Mouse (Mus musculus) adrenal gland, adult (tissue): Measurements from ENCODE around the gene Serpinf2.

Experiments used
- DNase-seq, 2 experiments: peaks; one replicate each; pipeline ENCODE4 v3.0.0; 2022 to 2023; ENCODE audit warnings: low spot score in 1 of 2; ENCODE audit not compliant: inconsistent age in 2 of 2

Serpinf2 gene

GRCm38 (mm10) chr11:75439363-75439762 is at the start of gene Serpinf2:
Gene Serpinf2 (minus strand): TSS chr11:75439591.
- DNase-seq = no peak

- DNase-seq = no peak
These were observed 48.1 kb upstream of the Serpinf2 start for GRCm38 (mm10) chr11:75487496-75487895.

- peak; percentile 97 to 100 for DNase-seq
These were observed 47.4 kb upstream of the Serpinf2 start, which contains the start of gene Prpf8 for GRCm38 (mm10) chr11:75486601-75487285. Gene Prpf8 (plus strand): TSS chr11:75486816.

GRCm38 (mm10) chr11:75486192-75486591 is 46.8 kb upstream of the Serpinf2 start:
- DNase-seq = no peak

- no peak for DNase-seq
These were observed 34.0 kb upstream of the Serpinf2 start for GRCm38 (mm10) chr11:75473376-75473775.

GRCm38 (mm10) chr11:75472469-75473081 is 33.2 kb upstream of the Serpinf2 start:
- peak in 1 of 2 experiments; percentile 65 for DNase-seq

GRCm38 (mm10) chr11:75470675-75471074 is 31.3 kb upstream of the Serpinf2 start:
- DNase-seq = peak in 1 of 2 experiments; percentile 26

GRCm38 (mm10) chr11:75469261-75469660 is 29.9 kb upstream of the Serpinf2 start:
- no peak for DNase-seq

- DNase-seq = no peak
These were observed 29.0 kb upstream of the Serpinf2 start for GRCm38 (mm10) chr11:75468410-75468809.

- DNase-seq = peak; percentile 86 to 93
These were observed 28.3 kb upstream of the Serpinf2 start for GRCm38 (mm10) chr11:75467512-75468215.

- DNase-seq = peak in 1 of 2 experiments; percentile 58
These were observed 27.5 kb upstream of the Serpinf2 start for GRCm38 (mm10) chr11:75466731-75467505.

GRCm38 (mm10) chr11:75465051-75465450 is 25.7 kb upstream of the Serpinf2 start:
- DNase-seq = no peak

- peak in 1 of 2 experiments; percentile 25 for DNase-seq
These were observed 25.0 kb upstream of the Serpinf2 start for GRCm38 (mm10) chr11:75464417-75464816.

GRCm38 (mm10) chr11:75463624-75464023 is 24.2 kb upstream of the Serpinf2 start:
- DNase-seq = peak; percentile 42 to 67

- peak; percentile 98 for DNase-seq
These were observed 23.5 kb upstream of the Serpinf2 start for GRCm38 (mm10) chr11:75462865-75463336.

- DNase-seq = peak; percentile 94 to 97
These were observed 22.9 kb upstream of the Serpinf2 start for GRCm38 (mm10) chr11:75462253-75462783.

- no peak for DNase-seq
These were observed 22.4 kb upstream of the Serpinf2 start for GRCm38 (mm10) chr11:75461743-75462252.

GRCm38 (mm10) chr11:75460844-75461742 is 21.7 kb upstream of the Serpinf2 start, which contains the start of gene Tlcd2:
Gene Tlcd2 (plus strand): TSS chr11:75461715.
- DNase-seq = peak; percentile 100
